Mouse (Mus musculus): ENCODE data around the gene Bace2.

GRCm38 (mm10) chr16:97353013-97353412 lies 3.5 kb upstream of the Bace2 start:
- TF ChIP-seq GATA1 (IDR thresholded peaks at IDR 0.05; ENCODE audit: borderline replicate concordance, low read length): no peak
- no peak for TF ChIP-seq FLI1 (IDR thresholded peaks at IDR 0.05; ENCODE audit: low read length)

Data from megakaryocyte, embryonic 14.5 days (primary cell).